Mouse (Mus musculus) lung, postnatal 0 days (tissue): ENCODE data around the gene Mrps26.

ENCODE experiments used
- CTCF ChIP-seq: IDR thresholded peaks from 2 replicates; pipeline ENCODE4 v1.5.1; 2016; ENCODE audit warnings: antibody characterized with exemption, mild to moderate bottlenecking
- EP300 ChIP-seq: IDR thresholded peaks from 2 replicates; pipeline ENCODE4 v1.6.1; 2016; ENCODE audit warnings: antibody characterized with exemption, mild to moderate bottlenecking, control low read depth

DNA sequence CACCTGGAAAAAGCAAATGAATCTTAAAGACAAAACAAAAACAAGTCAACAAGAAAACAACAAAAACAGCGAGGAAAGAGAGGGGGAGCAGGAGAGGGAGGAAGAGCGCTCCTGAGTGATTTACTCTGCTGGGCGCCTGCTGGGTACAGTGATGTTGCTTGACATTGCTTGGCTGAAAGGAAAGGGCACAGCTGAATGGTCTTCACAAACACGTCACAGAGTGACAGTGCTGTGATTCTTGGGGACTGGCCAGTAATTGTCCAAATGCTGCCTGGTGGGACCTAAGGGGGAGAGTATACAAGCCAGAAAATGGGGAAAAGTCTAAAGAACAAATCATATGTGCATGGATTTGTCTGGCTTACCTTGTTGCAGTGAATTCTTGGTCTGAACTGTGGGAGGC lies 38.7 kb downstream of the Mrps26 start:
- 0 out of 2 replicates have a peak, but pooled peaks have one; percentile 12 for TF ChIP-seq CTCF
- no peak for TF ChIP-seq EP300
